Mouse (Mus musculus) hematopoietic stem cell, adult 5-6 weeks (primary cell): ENCODE measurements around the gene Hap1. TPM values are rescaled to one million over a fixed set of nuclear protein-coding genes. Genes with fewer than 3 reads are reported as not detected.

Experiments
- ATAC-seq, 2 experiments: fragments of 125-278 bp in 1 of 2; replicated peaks in 1 of 2; 2 replicates each; pipeline ENCODE4 v1.8.0; 2016 to 2017; ENCODE audit warnings: inconsistent platforms in 2 of 2, mild to moderate bottlenecking in 2 of 2, moderate number of reproducible peaks in 2 of 2, low read depth in 1 of 2, moderate TSS enrichment in 1 of 2; ENCODE audit not compliant: low FRiP score in 2 of 2, poor library complexity in 2 of 2, severe bottlenecking in 2 of 2, insufficient read depth in 1 of 2, low TSS enrichment in 1 of 2
- total RNA-seq: library from RNA; stranded (forward); fragments of 172-1452, 232-1000 nt; gene quantifications from 2 replicates; pipeline ENCODE4 v1.2.3, GENCODE M21; 2017

Hap1 gene
- 0.88 TPM in 1 of 2 replicates, not detected in the other for total RNA-seq

GRCm38 (mm10) chr11:100355972-100356818 is at the start of gene Hap1:
Hap1 (minus strand) TSS chr11:100356128.
- peak; percentile 15 to 29; a peak in 2 of 4 replicates for ATAC-seq

GRCm38 (mm10) chr11:100404456-100405074 is 48.6 kb upstream of the Hap1 start:
- ATAC-seq: no peak

GRCm38 (mm10) chr11:100403445-100404134 is 47.7 kb upstream of the Hap1 start:
- ATAC-seq: no peak

- ATAC-seq: no peak
Measured at GRCm38 (mm10) chr11:100402682-100403081, 46.8 kb upstream of the Hap1 start.

- no peak for ATAC-seq
Measured at GRCm38 (mm10) chr11:100402240-100402639, 46.3 kb upstream of the Hap1 start.

- ATAC-seq: no peak
Measured at GRCm38 (mm10) chr11:100400842-100401241, 44.9 kb upstream of the Hap1 start.

- no peak for ATAC-seq
Measured at GRCm38 (mm10) chr11:100399727-100400538, 44.0 kb upstream of the Hap1 start.

- peak; percentile 14 to 34; a peak in 2 of 4 replicates for ATAC-seq
Measured at GRCm38 (mm10) chr11:100399320-100399719, 43.4 kb upstream of the Hap1 start.

GRCm38 (mm10) chr11:100398517-100398916 is 42.6 kb upstream of the Hap1 start:
- ATAC-seq: no peak

- peak; percentile 93 to 95 for ATAC-seq
Measured at GRCm38 (mm10) chr11:100397600-100398389, 41.9 kb upstream of the Hap1 start, which contains the start of gene Jup. Jup (minus strand) TSS chr11:100397763.

- no peak for ATAC-seq
Measured at GRCm38 (mm10) chr11:100396886-100397599, 41.1 kb upstream of the Hap1 start.

- no peak for ATAC-seq
Measured at GRCm38 (mm10) chr11:100395861-100396631, 40.1 kb upstream of the Hap1 start.

- ATAC-seq: no peak
Measured at GRCm38 (mm10) chr11:100395200-100395599, 39.3 kb upstream of the Hap1 start.

GRCm38 (mm10) chr11:100394353-100395074 is 38.6 kb upstream of the Hap1 start:
- ATAC-seq: no peak

- ATAC-seq: no peak
Measured at GRCm38 (mm10) chr11:100393733-100394132, 37.8 kb upstream of the Hap1 start.
